Mouse (Mus musculus) midbrain, embryonic 12.5 days (tissue): ENCODE measurements around the gene Ctcf. TPM values are rescaled to one million over a fixed set of nuclear protein-coding genes. Genes with fewer than 3 reads are reported as not detected.
A peak's percentile ranks its signal among the peaks of the same experiment; 100 is the strongest.

Experiments
- ATAC-seq: fragments of 200-750 bp; cut with Nextera tagmentation; 2 replicates; pipeline ENCODE4 v1.8.0; 2017; ENCODE audit warnings: low read depth, moderate TSS enrichment, moderate library complexity; ENCODE audit not compliant: low FRiP score
- H3K27ac ChIP-seq: fragments of 300-500 bp; sonication (generic); replicated peaks from 2 replicates; pipeline ENCODE4 v1.5.1; 2016; ENCODE audit warnings: mild to moderate bottlenecking
- H3K27me3 ChIP-seq: fragments of 300-500 bp; sonication (generic); 2 replicates; pipeline ENCODE4 v1.6.1; 2016; ENCODE audit warnings: mild to moderate bottlenecking
- H3K36me3 ChIP-seq: fragments of 300-500 bp; sonication (generic); 2 replicates; pipeline ENCODE4 v1.6.1; 2016
- H3K4me1 ChIP-seq: fragments of 300-500 bp; sonication (generic); 2 replicates; pipeline ENCODE4 v1.6.1; 2016
- H3K4me2 ChIP-seq: fragments of 300-500 bp; sonication (generic); replicated peaks from 2 replicates; pipeline ENCODE4 v1.6.1; 2016; ENCODE audit warnings: mild to moderate bottlenecking, moderate library complexity
- H3K4me3 ChIP-seq: fragments of 300-500 bp; sonication (generic); 2 replicates; pipeline ENCODE4 v1.5.1; 2016; ENCODE audit warnings: mild to moderate bottlenecking
- H3K9ac ChIP-seq: fragments of 300-500 bp; sonication (generic); replicated peaks from 2 replicates; pipeline ENCODE4 v1.6.1; 2016; ENCODE audit warnings: mild to moderate bottlenecking, moderate library complexity
- H3K9me3 ChIP-seq: fragments of 300-500 bp; sonication (generic); 2 replicates; pipeline ENCODE4 v1.6.1; 2016; ENCODE audit warnings: mild to moderate bottlenecking
- WGBS: fragments of 180-500 bp; shearing (Covaris S2); methylation state at CpG from one replicate; pipeline ENCODE4 v1.1.7; 2016; 5-methylcytosine and 5-hydroxymethylcytosine counted together
- microRNA counts: library from miRNA; unstranded; fragments of <30 nt; microRNA quantifications from one replicate; lab custom pipeline; 2017
- microRNA-seq: library from miRNA; unstranded; fragments of <30 nt; microRNA quantifications from one replicate; pipeline ENCODE4, GENCODE M21; 2017
- polyA plus RNA-seq: library from polyadenylated mRNA; unstranded; fragments of >200 nt; fragmentation: Nextera tagmentation; extraction: Ambion mirVana; gene quantifications from 2 replicates; pipeline ENCODE4 v1.2.1, GENCODE M21; 2016

The Ctcf gene
- polyA plus RNA-seq, 1 experiment from 2014 or later, result 157 TPM

DNA sequence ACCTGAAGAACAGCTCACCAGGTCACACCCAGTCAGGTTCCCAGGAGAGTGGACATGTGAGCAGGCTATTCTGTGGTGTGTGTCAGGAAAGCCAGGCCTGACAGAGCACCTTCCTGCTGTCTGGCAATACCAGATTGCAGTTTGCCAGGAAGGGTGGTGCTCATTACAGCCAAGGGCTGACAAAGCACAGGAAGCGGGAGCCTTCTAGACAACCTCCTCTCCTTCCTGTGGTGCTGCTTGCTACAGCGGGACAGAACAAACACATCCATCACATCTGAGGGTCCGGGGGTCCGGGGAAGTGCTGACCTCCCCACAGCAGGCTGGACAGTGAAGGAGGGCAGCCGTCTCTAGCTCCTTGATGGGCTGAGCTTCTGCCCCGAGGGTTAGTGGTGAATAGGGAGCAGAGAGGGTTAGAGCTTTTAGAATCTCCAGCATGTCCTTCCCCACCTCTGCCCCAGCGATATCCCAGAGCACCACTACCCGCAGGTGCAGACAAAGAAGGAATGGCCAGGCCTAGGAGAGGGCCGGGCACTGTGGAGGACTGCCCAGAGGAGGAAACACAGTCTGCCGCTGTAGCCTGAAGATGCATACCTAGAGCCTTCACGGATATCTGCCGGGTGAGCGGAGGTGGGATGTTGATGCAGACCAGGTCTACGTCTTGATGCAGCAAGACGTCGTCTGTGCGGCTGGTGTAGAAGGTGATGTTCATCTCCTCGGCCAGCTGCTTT, 91.2 kb downstream of the Ctcf start:
- Histone ChIP-seq H3K4me3 (no peak overlapping the region), H3K4me2 (no peak overlapping the region), H3K36me3 (peaks cover 42% of the 10 kb centered on the region), H3K9ac (0 out of 2 replicates have a peak overlapping the region, but pooled peaks have one; percentile 24), H3K4me1 (no peaks in the 10 kb centered on the region), H3K27me3 (no peaks in the 10 kb centered on the region), H3K27ac (no peak overlapping the region), H3K9me3 (no peaks in the 10 kb centered on the region)
- WGBS, result 90% methylated on average over 18 of the region's 18 CpGs
- no peak for ATAC-seq

DNA sequence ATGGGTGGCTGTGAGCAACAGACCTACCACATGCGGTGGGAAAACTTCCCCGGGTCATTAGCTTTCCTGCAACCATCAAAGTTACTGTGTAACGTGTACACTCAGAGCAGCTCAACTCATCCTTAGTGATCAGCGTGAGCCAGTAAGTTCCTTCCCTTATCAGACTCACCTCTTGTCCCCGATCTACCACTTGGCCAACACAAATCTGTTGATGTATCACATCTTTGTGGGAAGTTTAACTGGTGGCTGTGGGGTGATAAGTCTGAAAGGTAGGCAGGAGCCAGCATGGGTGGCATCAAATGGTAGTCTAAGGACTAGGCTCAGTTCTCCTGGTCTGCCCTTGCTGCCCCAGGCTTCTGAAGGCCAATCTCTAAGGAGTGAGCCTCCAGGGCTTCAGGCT, 95.8 kb downstream of the Ctcf start:
- H3K9ac ChIP-seq, result no peak overlapping the region
- WGBS, result 96% methylated on average over 5 of the region's 5 CpGs

More for the DNA sequence above, 95.8 kb downstream of the Ctcf start:
- H3K27ac ChIP-seq, result no peak overlapping the region
- no peaks in the 10 kb centered on the region for H3K4me1 ChIP-seq
- no peak for ATAC-seq
- no peak overlapping the region for H3K4me3 ChIP-seq
- H3K36me3 ChIP-seq, result peaks cover 15% of the 10 kb centered on the region
- no peaks in the 10 kb centered on the region for H3K9me3 ChIP-seq
- H3K27me3 ChIP-seq, result no peaks in the 10 kb centered on the region
- no peak overlapping the region for H3K4me2 ChIP-seq

MicroRNA genes within 50 kb of the gene (microRNA counts, 519-probe panel; counts per million panel counts)
- microRNA mmu-miR-1966 (lab: Ali Mortazavi, UCI), result 3,798 counts per million, percentile 21 among the panel's probes with 10 or more counts

Small RNA genes lying within 50 kb of the gene (microRNA-seq; reads per million reads assigned to microRNA genes)
- gene Mir1966, result not detected

Other genes starting within 250 kb of the Ctcf start
- not detected in 2 replicates for gene Kctd19, start 223.1 kb upstream of the Ctcf start, polyA plus RNA-seq
- gene Lrrc36, start 223.0 kb upstream of the Ctcf start, polyA plus RNA-seq, result 3.4 and 3.6 TPM in 2 replicates
- 86.8 and 94.2 TPM in 2 replicates for gene Tppp3, start 165.0 kb upstream of the Ctcf start, polyA plus RNA-seq
- 29.9 and 30.9 TPM in 2 replicates for gene Zdhhc1, start 139.7 kb upstream of the Ctcf start, polyA plus RNA-seq
- gene Hsd11b2, start 117.8 kb upstream of the Ctcf start, polyA plus RNA-seq, result 20.1 and 23.5 TPM in 2 replicates
- gene Atp6v0d1, start 70.5 kb upstream of the Ctcf start, polyA plus RNA-seq, result 107 and 110 TPM in 2 replicates
- 19.5 and 21.7 TPM in 2 replicates for gene Ripor1, start 31.3 kb upstream of the Ctcf start, polyA plus RNA-seq
- 1.3 TPM in 1 of 2 replicates, not detected in the other for gene Agrp, start 825 bp downstream of the Ctcf start, polyA plus RNA-seq
- gene Carmil2, start 49.7 kb downstream of the Ctcf start, polyA plus RNA-seq, result 8.7 and 9.0 TPM in 2 replicates
- 82.8 and 89.5 TPM in 2 replicates for gene Acd, start 64.5 kb downstream of the Ctcf start, polyA plus RNA-seq
- gene Pard6a, start 64.6 kb downstream of the Ctcf start, polyA plus RNA-seq, result 31.7 and 32.7 TPM in 2 replicates
- 0.27 TPM in 1 of 2 replicates, not detected in the other for gene 4933405L10Rik, start 71.1 kb downstream of the Ctcf start, polyA plus RNA-seq
- gene Enkd1, start 71.6 kb downstream of the Ctcf start, polyA plus RNA-seq, result 28.6 and 32.6 TPM in 2 replicates
- gene Gfod2, start 122.1 kb downstream of the Ctcf start, polyA plus RNA-seq, result 52.9 and 58.8 TPM in 2 replicates
- 15.0 and 15.1 TPM in 2 replicates for gene Ranbp10, start 190.8 kb downstream of the Ctcf start, polyA plus RNA-seq
- gene Tsnaxip1, start 191.2 kb downstream of the Ctcf start, polyA plus RNA-seq, result 0.22 and 0.63 TPM in 2 replicates
- gene Cenpt, start 216.7 kb downstream of the Ctcf start, polyA plus RNA-seq, result 66.3 and 67.0 TPM in 2 replicates
- 76.7 and 78.6 TPM in 2 replicates for gene Thap11, start 218.6 kb downstream of the Ctcf start, polyA plus RNA-seq
- 280 and 286 TPM in 2 replicates for gene Nutf2, start 224.0 kb downstream of the Ctcf start, polyA plus RNA-seq
- gene Edc4, start 244.3 kb downstream of the Ctcf start, polyA plus RNA-seq, result 73.3 and 75.9 TPM in 2 replicates